Mouse (Mus musculus): Measurements from ENCODE around the gene Apbb1ip. TPM values are rescaled to one million over a fixed set of nuclear protein-coding genes. Genes with fewer than 3 reads are reported as not detected.

Gene Apbb1ip
- polyA plus RNA-seq, 1 experiment from 2014 or later: 1.7 TPM

DNA sequence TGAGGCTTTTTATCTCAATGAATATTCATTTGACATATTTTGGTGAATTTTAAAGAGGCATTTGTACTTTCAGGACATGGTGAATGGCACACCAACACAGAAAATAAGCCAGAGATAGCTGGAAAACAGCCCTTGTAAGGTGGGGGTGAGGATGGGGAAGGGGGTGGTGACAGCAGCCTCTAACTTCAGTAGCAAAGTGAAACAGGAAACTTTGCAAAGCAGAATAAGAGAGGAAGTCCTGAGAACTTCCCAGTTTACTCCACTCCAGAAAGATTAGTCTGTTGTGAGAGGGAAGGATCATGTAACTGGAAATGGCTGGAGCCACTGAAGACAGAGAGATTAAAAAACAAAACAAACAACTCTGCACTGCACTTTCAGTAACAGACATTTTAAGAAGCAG, 26.0 kb upstream of the Apbb1ip start:
- ATAC-seq (replicated peaks; ENCODE audit: insufficient number of reproducible peaks, low FRiP score, low TSS enrichment): no peak
- H3K27ac ChIP-seq (ENCODE audit: low read depth, low read length): no peak overlapping the region

DNA sequence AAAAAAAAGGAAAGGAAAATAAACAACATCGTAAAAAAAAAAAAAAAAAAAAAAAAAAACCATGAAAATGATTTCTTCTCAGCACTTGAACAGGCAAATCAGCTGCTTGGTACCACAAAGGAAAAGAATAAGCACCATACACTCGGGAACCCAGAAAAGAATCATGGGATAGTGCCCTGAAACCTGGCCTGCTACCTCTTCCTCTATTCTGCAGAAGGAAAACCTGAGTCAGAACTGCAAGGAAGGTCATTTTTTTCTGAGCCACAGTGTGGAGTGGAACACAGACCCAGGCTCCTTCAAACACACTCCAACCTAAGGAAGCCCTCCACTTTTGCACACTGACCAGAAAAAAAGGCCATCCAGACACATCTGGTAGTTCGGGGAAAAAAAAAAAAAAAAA, 24.1 kb upstream of the Apbb1ip start:
- ATAC-seq (replicated peaks; ENCODE audit: insufficient number of reproducible peaks, low FRiP score, low TSS enrichment): no peak
- H3K27me3 ChIP-seq (ENCODE audit: control insufficient read depth, insufficient read depth, low read length): no peaks in the 10 kb centered on the region
- H3K27ac ChIP-seq (ENCODE audit: low read depth, low read length): no peak overlapping the region
- H3K4me2 ChIP-seq: no peak overlapping the region
- no peak overlapping the region for H3K4me3 ChIP-seq (ENCODE audit: low read depth, low read length)
- H3K36me3 ChIP-seq (ENCODE audit: control insufficient read depth, insufficient read depth, low read length): no peaks in the 10 kb centered on the region
- no peaks in the 10 kb centered on the region for H3K4me1 ChIP-seq (ENCODE audit: control insufficient read depth, insufficient read depth, low read length)
- no peaks in the 10 kb centered on the region for H3K9me3 ChIP-seq (replicated peaks; ENCODE audit: control insufficient read depth, low read length)
- H3K9ac ChIP-seq (ENCODE audit: low read depth, low read length): no peak overlapping the region
- 72% methylated on average over 3 of the region's 3 CpGs for WGBS (ENCODE audit: insufficient replicate concordance)

More for the DNA sequence above, 26.0 kb upstream of the Apbb1ip start:
- Histone ChIP-seq H3K9me3 (replicated peaks; ENCODE audit: control insufficient read depth, low read length) (no peaks in the 10 kb centered on the region), H3K27me3 (ENCODE audit: control insufficient read depth, insufficient read depth, low read length) (no peaks in the 10 kb centered on the region), H3K4me3 (ENCODE audit: low read depth, low read length) (no peak overlapping the region), H3K4me2 (no peak overlapping the region), H3K9ac (ENCODE audit: low read depth, low read length) (no peak overlapping the region), H3K4me1 (ENCODE audit: control insufficient read depth, insufficient read depth, low read length) (no peaks in the 10 kb centered on the region), H3K36me3 (ENCODE audit: control insufficient read depth, insufficient read depth, low read length) (no peaks in the 10 kb centered on the region)

DNA sequence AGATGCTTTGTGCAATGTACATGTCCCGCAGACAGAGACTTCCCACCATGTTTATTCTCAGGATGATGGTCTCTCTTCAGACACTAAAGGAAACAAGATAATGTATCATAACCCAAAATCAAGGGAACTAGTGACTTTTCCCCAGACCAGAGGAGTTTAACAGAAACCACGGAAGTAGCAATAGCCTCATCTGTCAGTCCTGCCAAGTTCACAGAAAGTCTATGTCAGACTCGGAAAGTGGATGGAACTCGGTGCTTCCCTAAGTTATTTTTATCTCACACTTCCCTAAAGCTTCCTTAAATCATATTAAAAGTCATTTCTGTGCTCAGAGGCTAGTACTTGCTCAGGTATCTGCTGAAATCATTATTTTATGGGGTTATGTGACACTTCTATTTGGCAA, 21.4 kb upstream of the Apbb1ip start:
- Histone ChIP-seq H3K36me3 (ENCODE audit: control insufficient read depth, insufficient read depth, low read length) (no peaks in the 10 kb centered on the region), H3K4me2 (no peak overlapping the region), H3K4me1 (ENCODE audit: control insufficient read depth, insufficient read depth, low read length) (no peaks in the 10 kb centered on the region), H3K27me3 (ENCODE audit: control insufficient read depth, insufficient read depth, low read length) (no peaks in the 10 kb centered on the region), H3K9ac (ENCODE audit: low read depth, low read length) (no peak overlapping the region), H3K4me3 (ENCODE audit: low read depth, low read length) (no peak overlapping the region), H3K27ac (ENCODE audit: low read depth, low read length) (no peak overlapping the region), H3K9me3 (replicated peaks; ENCODE audit: control insufficient read depth, low read length) (no peaks in the 10 kb centered on the region)
- no peak for ATAC-seq (replicated peaks; ENCODE audit: insufficient number of reproducible peaks, low FRiP score, low TSS enrichment)
- 71% methylated on average over 4 of the region's 4 CpGs for WGBS (ENCODE audit: insufficient replicate concordance)

DNA sequence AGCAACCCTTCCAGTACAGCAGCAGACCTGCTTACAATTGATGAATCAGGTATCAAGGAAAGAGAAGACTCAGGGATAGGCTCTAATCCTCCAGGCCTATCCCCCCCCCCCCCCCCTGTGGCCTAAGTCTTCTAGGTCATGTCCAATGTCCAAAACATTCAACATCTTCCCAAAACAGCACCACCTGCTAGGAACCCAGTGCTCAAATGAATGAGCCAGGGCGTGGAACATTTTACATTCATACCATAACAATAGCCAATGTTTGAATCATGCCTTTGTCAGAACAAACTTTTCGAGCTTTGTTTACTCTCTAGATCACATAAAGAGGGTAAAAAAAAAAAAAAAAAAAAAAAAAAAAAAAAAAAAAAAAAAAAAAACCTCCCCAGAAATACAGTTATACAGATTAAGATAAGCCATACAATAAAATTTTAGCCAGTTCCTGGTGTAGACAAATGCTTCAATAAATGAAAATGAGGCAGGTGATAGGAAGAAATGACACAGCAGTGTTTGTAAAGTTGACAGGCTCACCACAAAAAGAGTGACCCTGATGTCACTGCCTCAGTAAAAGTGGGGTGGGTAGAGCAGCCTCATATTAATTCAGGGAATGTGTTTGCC, 20.3 kb upstream of the Apbb1ip start:
- H3K27me3 ChIP-seq (ENCODE audit: control insufficient read depth, insufficient read depth, low read length): no peaks in the 10 kb centered on the region
- H3K9ac ChIP-seq (ENCODE audit: low read depth, low read length): no peak overlapping the region
- H3K4me1 ChIP-seq (ENCODE audit: control insufficient read depth, insufficient read depth, low read length): no peaks in the 10 kb centered on the region
- WGBS (ENCODE audit: insufficient replicate concordance): 68% methylated on average over 2 of the region's 2 CpGs
- H3K36me3 ChIP-seq (ENCODE audit: control insufficient read depth, insufficient read depth, low read length): no peaks in the 10 kb centered on the region
- no peaks in the 10 kb centered on the region for H3K9me3 ChIP-seq (replicated peaks; ENCODE audit: control insufficient read depth, low read length)
- H3K4me3 ChIP-seq (ENCODE audit: low read depth, low read length): no peak overlapping the region
- H3K4me2 ChIP-seq: no peak overlapping the region
- no peak overlapping the region for H3K27ac ChIP-seq (ENCODE audit: low read depth, low read length)
- ATAC-seq (replicated peaks; ENCODE audit: insufficient number of reproducible peaks, low FRiP score, low TSS enrichment): no peak

DNA sequence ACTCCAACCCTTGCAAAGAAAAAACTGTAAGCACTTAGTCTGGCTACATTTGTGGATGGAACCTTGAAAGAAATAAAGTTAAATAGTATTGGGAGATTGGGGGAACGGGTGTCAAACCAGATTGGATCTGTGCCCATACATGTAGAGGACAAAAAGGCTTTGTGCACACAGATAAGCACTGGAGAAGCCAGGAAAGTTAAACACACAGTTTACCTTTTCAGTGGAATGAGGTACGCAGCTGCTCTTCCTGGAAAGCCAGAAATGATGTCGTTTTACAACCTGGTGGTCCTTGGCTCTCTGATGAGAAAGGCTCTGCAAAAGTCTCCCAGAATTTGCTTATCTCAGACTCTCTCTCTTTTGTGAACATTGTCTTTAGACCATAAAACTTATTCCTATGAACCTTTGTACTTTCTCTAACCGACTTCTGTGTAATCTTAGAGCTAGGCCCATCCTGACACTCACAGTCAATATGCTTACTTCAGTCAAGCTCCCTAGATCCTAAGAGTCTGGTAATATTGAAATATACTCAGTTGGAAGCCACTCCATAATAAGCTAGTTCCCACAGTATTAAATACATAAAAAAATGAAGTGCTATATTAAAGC, 19.6 kb upstream of the Apbb1ip start:
- Histone ChIP-seq H3K4me3 (ENCODE audit: low read depth, low read length) (no peak overlapping the region), H3K27me3 (ENCODE audit: control insufficient read depth, insufficient read depth, low read length) (no peaks in the 10 kb centered on the region), H3K27ac (ENCODE audit: low read depth, low read length) (no peak overlapping the region), H3K9me3 (replicated peaks; ENCODE audit: control insufficient read depth, low read length) (no peaks in the 10 kb centered on the region), H3K9ac (ENCODE audit: low read depth, low read length) (no peak overlapping the region), H3K4me1 (ENCODE audit: control insufficient read depth, insufficient read depth, low read length) (no peaks in the 10 kb centered on the region), H3K36me3 (ENCODE audit: control insufficient read depth, insufficient read depth, low read length) (no peaks in the 10 kb centered on the region), H3K4me2 (no peak overlapping the region)
- no peak for ATAC-seq (replicated peaks; ENCODE audit: insufficient number of reproducible peaks, low FRiP score, low TSS enrichment)
- WGBS (ENCODE audit: insufficient replicate concordance): 67% methylated on average over 4 of the region's 4 CpGs

DNA sequence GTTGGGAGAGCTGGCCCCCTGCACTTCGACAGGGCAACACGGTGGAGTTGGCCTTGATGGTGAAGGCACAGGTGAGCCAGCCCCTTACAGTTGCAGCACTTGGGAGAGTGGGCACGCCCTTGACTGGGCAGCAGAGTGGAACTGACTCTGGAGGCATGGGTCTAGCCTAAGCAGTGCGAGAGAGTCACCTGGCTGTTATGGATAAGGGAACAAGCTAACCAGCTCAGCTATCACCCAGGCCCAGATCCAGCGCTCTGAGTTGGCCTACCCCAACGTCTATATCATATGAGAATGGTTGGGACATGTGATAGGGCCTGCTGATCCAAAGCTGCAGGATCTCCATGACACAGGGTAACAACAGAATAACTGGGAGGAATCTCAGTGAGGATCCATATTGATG, 18.3 kb upstream of the Apbb1ip start:
- 65% methylated on average over 6 of the region's 6 CpGs for WGBS (ENCODE audit: insufficient replicate concordance)

DNA sequence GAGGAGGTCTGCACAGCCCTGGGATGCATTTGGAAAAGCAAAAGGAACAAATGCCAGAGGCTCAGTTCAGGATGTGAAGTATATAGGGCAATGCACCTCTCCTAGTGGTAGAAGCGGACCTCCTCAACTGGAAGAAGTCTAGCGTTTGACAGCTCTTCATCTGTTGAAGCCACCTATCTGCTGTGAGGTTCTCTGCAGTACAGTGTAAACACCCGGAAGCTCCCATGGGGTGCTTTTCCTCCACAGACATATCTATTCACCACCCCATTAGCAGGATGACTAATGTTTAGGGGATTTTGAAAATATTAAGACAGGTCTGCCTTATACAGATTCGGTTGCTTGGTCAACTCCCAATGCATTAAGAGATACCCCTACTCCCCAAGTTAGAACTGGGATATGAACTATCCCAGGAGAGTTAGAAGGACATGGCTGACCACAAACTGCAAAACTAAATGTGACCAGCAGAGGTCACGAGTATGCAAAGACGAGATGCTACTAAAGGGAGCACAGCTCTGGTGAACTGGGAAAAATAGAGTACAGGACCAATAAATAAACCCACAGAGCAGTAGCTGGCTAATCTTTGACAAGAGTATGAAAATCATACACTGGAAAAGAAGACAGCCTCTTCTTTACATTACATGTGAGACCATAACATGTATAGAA, 15.5 kb upstream of the Apbb1ip start:
- no peak overlapping the region for H3K27ac ChIP-seq (ENCODE audit: low read depth, low read length)
- H3K4me1 ChIP-seq (ENCODE audit: control insufficient read depth, insufficient read depth, low read length): no peaks in the 10 kb centered on the region
- H3K27me3 ChIP-seq (ENCODE audit: control insufficient read depth, insufficient read depth, low read length): no peaks in the 10 kb centered on the region
- H3K9ac ChIP-seq (ENCODE audit: low read depth, low read length): no peak overlapping the region
- no peak for ATAC-seq (replicated peaks; ENCODE audit: insufficient number of reproducible peaks, low FRiP score, low TSS enrichment)
- no peak overlapping the region for H3K4me2 ChIP-seq
- 32% methylated on average over 6 of the region's 6 CpGs for WGBS (ENCODE audit: insufficient replicate concordance)
- no peak overlapping the region for H3K4me3 ChIP-seq (ENCODE audit: low read depth, low read length)
- H3K9me3 ChIP-seq (replicated peaks; ENCODE audit: control insufficient read depth, low read length): no peaks in the 10 kb centered on the region
- no peaks in the 10 kb centered on the region for H3K36me3 ChIP-seq (ENCODE audit: control insufficient read depth, insufficient read depth, low read length)

More for the DNA sequence above, 18.3 kb upstream of the Apbb1ip start:
- no peak for ATAC-seq (replicated peaks; ENCODE audit: insufficient number of reproducible peaks, low FRiP score, low TSS enrichment)
- Histone ChIP-seq H3K4me1 (ENCODE audit: control insufficient read depth, insufficient read depth, low read length) (no peaks in the 10 kb centered on the region), H3K4me2 (no peak overlapping the region), H3K4me3 (ENCODE audit: low read depth, low read length) (no peak overlapping the region), H3K27ac (ENCODE audit: low read depth, low read length) (no peak overlapping the region), H3K9me3 (replicated peaks; ENCODE audit: control insufficient read depth, low read length) (no peaks in the 10 kb centered on the region), H3K36me3 (ENCODE audit: control insufficient read depth, insufficient read depth, low read length) (no peaks in the 10 kb centered on the region), H3K9ac (ENCODE audit: low read depth, low read length) (no peak overlapping the region), H3K27me3 (ENCODE audit: control insufficient read depth, insufficient read depth, low read length) (no peaks in the 10 kb centered on the region)

DNA sequence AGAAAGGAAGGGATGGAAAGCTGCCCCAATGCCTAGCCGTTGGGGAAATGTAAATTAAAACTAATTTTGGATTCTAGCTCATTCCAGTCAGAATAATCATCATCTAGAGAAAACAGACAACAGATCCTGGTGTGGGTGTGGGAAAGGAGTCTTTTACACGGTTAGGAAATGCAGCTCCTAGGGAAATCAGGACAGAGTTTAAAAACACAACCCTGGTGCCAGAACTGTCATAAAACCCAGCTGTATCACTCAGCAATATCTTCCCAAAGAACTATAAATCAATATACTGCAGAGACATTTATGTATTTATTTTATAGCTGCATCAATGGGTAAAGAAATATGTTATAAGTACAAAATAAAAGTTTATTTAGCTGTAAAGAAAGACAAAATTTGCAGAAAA, 13.4 kb upstream of the Apbb1ip start:
- Histone ChIP-seq H3K27ac (ENCODE audit: low read depth, low read length) (no peak overlapping the region), H3K9ac (ENCODE audit: low read depth, low read length) (no peak overlapping the region), H3K27me3 (ENCODE audit: control insufficient read depth, insufficient read depth, low read length) (no peaks in the 10 kb centered on the region), H3K36me3 (ENCODE audit: control insufficient read depth, insufficient read depth, low read length) (no peaks in the 10 kb centered on the region), H3K4me2 (no peak overlapping the region), H3K4me1 (ENCODE audit: control insufficient read depth, insufficient read depth, low read length) (no peaks in the 10 kb centered on the region), H3K4me3 (ENCODE audit: low read depth, low read length) (no peak overlapping the region), H3K9me3 (replicated peaks; ENCODE audit: control insufficient read depth, low read length) (no peaks in the 10 kb centered on the region)
- no peak for ATAC-seq (replicated peaks; ENCODE audit: insufficient number of reproducible peaks, low FRiP score, low TSS enrichment)
- WGBS (ENCODE audit: insufficient replicate concordance): 56% methylated on average over 2 of the region's 2 CpGs

DNA sequence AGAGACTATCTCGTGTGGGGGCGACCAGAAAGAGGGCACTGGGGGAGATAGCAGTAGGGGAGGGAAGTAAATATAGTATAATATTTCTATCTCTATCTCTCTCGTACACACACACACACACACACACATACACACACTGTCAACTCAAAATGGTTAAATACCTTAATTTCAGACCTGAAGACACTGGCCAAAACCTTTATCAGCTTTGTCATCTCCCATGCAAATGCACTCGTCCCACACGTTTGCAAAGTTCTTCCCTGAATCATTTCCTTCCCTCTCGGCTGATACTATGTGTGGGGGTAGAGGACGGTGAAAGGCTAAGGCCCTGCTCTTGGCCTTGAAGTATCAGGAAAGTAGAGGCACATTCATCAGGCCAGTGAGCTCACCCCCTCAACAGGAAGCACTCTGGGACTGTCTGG, 12.8 kb upstream of the Apbb1ip start:
- Histone ChIP-seq H3K4me3 (ENCODE audit: low read depth, low read length) (no peak overlapping the region), H3K9me3 (replicated peaks; ENCODE audit: control insufficient read depth, low read length) (no peaks in the 10 kb centered on the region), H3K36me3 (ENCODE audit: control insufficient read depth, insufficient read depth, low read length) (no peaks in the 10 kb centered on the region), H3K4me1 (ENCODE audit: control insufficient read depth, insufficient read depth, low read length) (no peaks in the 10 kb centered on the region), H3K4me2 (no peak overlapping the region), H3K27me3 (ENCODE audit: control insufficient read depth, insufficient read depth, low read length) (no peaks in the 10 kb centered on the region), H3K27ac (ENCODE audit: low read depth, low read length) (no peak overlapping the region), H3K9ac (ENCODE audit: low read depth, low read length) (no peak overlapping the region)
- WGBS (ENCODE audit: insufficient replicate concordance): 52% methylated on average over 7 of the region's 7 CpGs
- no peak for ATAC-seq (replicated peaks; ENCODE audit: insufficient number of reproducible peaks, low FRiP score, low TSS enrichment)

All from heart, embryonic 11.5 days (tissue).